Mouse (Mus musculus) limb, embryonic 13.5 days (tissue): Measurements from ENCODE around the gene Tmem115. TPM values are rescaled to one million over a fixed set of nuclear protein-coding genes. Genes with fewer than 3 reads are reported as not detected.

ENCODE experiments used
- ATAC-seq: fragments of 200-750 bp; cut with Nextera tagmentation; 2 replicates; pipeline ENCODE4 v1.8.0; 2017; ENCODE audit warnings: low read depth, moderate number of reproducible peaks, moderate TSS enrichment; ENCODE audit not compliant: low FRiP score
- H3K27ac ChIP-seq: fragments of 300-500 bp; sonication (generic); 2 replicates; pipeline ENCODE4 v1.5.1; 2015; ENCODE audit warnings: inconsistent platforms, mild to moderate bottlenecking, moderate library complexity
- H3K27me3 ChIP-seq: fragments of 300-500 bp; sonication (generic); 2 replicates; pipeline ENCODE4 v1.6.1; 2015; ENCODE audit warnings: mild to moderate bottlenecking, inconsistent platforms
- H3K36me3 ChIP-seq: fragments of 300-500 bp; sonication (generic); 2 replicates; pipeline ENCODE4 v1.6.1; 2015; ENCODE audit warnings: inconsistent platforms, mild to moderate bottlenecking, moderate library complexity
- H3K4me1 ChIP-seq: fragments of 300-500 bp; sonication (generic); 2 replicates; pipeline ENCODE4 v1.6.1; 2015; ENCODE audit warnings: inconsistent platforms
- H3K4me2 ChIP-seq: fragments of 300-500 bp; sonication (generic); replicated peaks from 2 replicates; pipeline ENCODE4 v1.6.1; 2015; ENCODE audit warnings: inconsistent platforms, mild to moderate bottlenecking, moderate library complexity
- H3K4me3 ChIP-seq: fragments of 300-500 bp; sonication (generic); 2 replicates; pipeline ENCODE4 v1.5.1; 2015; ENCODE audit warnings: moderate library complexity, mild to moderate bottlenecking, inconsistent platforms
- H3K9ac ChIP-seq: fragments of 300-500 bp; sonication (generic); 2 replicates; pipeline ENCODE4 v1.6.1; 2015; ENCODE audit warnings: mild to moderate bottlenecking, inconsistent platforms
- H3K9me3 ChIP-seq: fragments of 300-500 bp; sonication (generic); 2 replicates; pipeline ENCODE4 v1.6.1; 2016; ENCODE audit warnings: inconsistent platforms
- WGBS: fragments of 180-500 bp; shearing (Covaris S2); methylation state at CpG from one replicate; pipeline ENCODE4 v1.1.7; 2015; 5-methylcytosine and 5-hydroxymethylcytosine counted together
- polyA plus RNA-seq: library from polyadenylated mRNA; unstranded; fragments of >200 nt; fragmentation: Nextera tagmentation; extraction: Ambion mirVana; gene quantifications from 2 replicates; pipeline ENCODE4 v1.2.1, GENCODE M21; 2015

The Tmem115 gene
- polyA plus RNA-seq, result 46.9 and 47.8 TPM in 2 replicates

DNA sequence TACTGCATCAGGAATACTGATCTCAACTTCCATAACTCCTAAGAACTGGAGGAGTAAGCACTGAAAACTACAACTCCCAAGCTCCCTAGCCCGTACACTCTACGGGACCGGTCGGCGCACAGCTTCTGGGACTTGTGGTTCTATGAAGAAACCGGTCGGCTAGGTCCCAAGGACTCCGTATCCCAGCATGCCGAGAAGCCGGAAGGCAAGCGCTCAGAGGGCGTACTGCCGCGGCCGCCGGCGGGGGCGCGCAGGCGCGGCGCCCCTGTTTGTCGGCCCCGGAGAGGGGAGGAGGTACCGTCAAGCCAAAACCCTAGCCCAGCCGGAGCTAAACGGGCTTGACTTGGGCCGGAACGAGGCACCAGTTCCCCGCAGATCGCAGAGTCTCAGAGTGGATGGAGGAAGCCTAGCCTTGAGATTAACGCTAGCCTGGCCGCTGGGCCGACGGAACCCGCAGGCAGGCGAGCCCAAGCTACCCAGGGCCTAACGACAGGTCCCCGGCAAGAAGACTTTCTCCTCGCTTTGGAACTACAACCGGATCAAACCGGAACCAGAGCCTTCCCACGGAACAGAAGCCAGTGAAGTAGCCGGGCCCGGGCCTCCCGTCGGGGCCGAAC, at the start of gene Tmem115:
Gene Tmem115, plus strand, starts transcription at position 155 of the 617 bp plus-strand sequence.
- Histone ChIP-seq H3K9me3 (no peaks in the 10 kb centered on the region), H3K36me3 (peaks cover 25% of the 10 kb centered on the region), H3K27ac (peak within 1 kb of the TSS; percentile 75), H3K4me3 (peak within 1 kb of the TSS; percentile 94), H3K9ac (peak within 1 kb of the TSS; percentile 94), H3K4me1 (peaks cover 29% of the 10 kb centered on the region), H3K27me3 (peaks cover 4% of the 10 kb centered on the region), H3K4me2 (peak within 1 kb of the TSS; percentile 99)
- peak; percentile 99 for ATAC-seq
- WGBS, result under 1% methylated on average over 48 of the region's 48 CpGs

DNA sequence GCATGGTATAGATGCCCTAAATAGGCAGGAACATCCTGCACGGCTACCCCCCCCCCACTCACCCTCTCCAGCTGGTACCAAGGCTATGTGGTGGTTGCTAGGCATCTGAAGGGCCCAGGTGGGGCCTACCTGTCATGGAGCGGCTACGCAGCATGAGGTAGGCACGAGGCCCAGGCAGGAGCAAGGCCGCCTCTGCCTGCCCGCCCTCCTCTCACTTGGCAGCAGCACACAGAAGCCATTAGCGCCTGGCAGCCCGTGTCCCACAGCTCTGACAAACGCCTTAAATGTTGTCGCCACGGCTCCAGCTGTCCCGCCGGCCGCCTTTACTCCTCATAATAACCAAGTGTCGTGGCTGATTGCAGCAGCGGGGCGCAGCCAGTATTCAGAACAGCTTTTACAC, 49.4 kb upstream of the Tmem115 start:
- H3K36me3 ChIP-seq, result no peaks in the 10 kb centered on the region
- no peak overlapping the region for H3K27ac ChIP-seq
- H3K4me1 ChIP-seq, result peaks cover 38% of the 10 kb centered on the region
- WGBS, result 69% methylated on average over 17 of the region's 17 CpGs
- no peak overlapping the region for H3K9ac ChIP-seq
- H3K27me3 ChIP-seq, result peaks cover 29% of the 10 kb centered on the region
- 0 out of 2 replicates have a peak, but pooled peaks have one; percentile 21 for ATAC-seq
- H3K4me2 ChIP-seq, result no peak overlapping the region
- H3K4me3 ChIP-seq, result no peak overlapping the region
- no peaks in the 10 kb centered on the region for H3K9me3 ChIP-seq

DNA sequence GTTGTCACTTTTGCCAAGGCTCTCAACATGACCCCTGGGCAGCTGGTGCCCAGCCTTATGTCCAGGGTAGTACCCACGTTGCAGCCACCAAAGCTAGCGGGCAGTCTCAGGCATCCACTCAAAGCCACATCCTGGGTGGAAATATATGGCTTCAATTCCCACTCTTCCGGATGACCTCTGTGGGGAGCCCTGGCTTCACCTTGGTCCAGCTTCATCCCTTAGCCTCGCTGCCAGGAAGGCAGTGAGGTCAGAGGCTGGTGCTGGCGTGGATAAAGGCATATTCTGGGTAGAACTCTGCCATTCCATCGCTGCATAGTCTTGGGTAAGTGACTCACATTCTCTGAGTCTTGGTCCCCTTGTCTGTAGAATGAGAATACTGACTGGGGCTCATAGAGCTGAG, 49.0 kb upstream of the Tmem115 start:
- H3K4me2 ChIP-seq, result no peak overlapping the region
- peaks cover 30% of the 10 kb centered on the region for H3K27me3 ChIP-seq
- H3K9ac ChIP-seq, result no peak overlapping the region
- WGBS, result 83% methylated on average over 6 of the region's 6 CpGs
- peaks cover 33% of the 10 kb centered on the region for H3K4me1 ChIP-seq
- no peak for ATAC-seq
- H3K27ac ChIP-seq, result no peak overlapping the region
- no peaks in the 10 kb centered on the region for H3K36me3 ChIP-seq
- H3K9me3 ChIP-seq, result no peaks in the 10 kb centered on the region
- H3K4me3 ChIP-seq, result no peak overlapping the region

DNA sequence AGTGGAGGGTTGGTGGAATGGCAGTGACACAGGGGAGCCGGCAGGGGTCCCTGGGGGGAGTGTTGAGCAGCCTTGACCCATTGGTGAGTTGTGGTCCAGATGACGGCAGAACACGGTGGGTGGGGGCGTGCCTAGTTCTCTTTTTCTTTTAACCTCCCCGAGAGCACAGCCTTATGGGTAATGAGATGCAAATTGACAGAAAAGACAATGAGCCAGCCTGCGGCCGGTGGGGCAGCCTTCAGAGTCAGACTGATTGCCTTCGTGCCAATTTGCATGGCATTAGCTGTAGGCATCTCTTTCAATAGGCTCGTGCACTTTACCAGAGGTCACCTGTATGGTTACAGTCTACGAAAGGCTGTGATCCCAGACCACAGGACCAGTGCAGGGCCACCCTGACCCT, 47.7 kb upstream of the Tmem115 start:
- Histone ChIP-seq H3K27me3 (peaks cover 27% of the 10 kb centered on the region; the same call in 1 of the 2 replicates), H3K4me2 (no peak overlapping the region), H3K36me3 (no peaks in the 10 kb centered on the region), H3K9me3 (no peaks in the 10 kb centered on the region), H3K4me3 (no peak overlapping the region), H3K9ac (no peak overlapping the region), H3K27ac (no peak overlapping the region), H3K4me1 (peaks cover 30% of the 10 kb centered on the region)
- WGBS, result 70% methylated on average over 10 of the region's 10 CpGs
- ATAC-seq, result no peak

DNA sequence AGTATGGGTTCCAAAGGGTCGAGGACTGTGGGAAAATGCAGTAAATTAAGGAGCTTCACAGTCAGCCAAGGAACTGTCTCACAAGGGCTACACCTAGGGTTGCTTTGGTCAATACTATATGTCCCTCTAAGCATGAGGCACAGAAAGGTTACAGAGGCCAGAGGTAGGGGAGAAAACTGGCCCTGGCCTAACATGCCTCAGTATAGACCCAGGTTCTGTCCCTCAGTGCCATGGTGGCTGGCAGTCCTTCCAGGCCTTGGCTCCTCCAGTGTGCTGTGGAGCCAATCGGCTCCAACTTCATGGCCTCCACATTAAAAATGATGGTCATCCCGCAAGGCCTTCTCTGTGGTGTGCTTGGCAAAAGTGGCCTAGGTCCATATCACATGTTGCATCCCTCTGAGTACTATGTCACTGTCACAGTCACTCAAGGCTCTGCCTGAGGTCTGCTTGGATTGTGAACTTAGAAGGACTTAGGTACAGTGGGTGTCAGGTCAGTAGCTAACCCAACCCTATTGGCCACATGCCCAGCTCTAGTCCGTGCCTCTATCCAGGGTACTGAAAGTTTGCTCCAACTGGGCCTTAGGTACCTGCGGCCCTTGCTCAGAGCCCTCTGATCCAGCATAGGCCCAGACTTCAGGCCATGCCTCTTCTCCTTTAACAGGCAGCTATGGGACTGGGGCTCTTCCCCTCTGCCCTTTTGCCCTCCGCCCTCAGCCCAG, 47.1 kb upstream of the Tmem115 start:
- Histone ChIP-seq H3K36me3 (no peaks in the 10 kb centered on the region), H3K4me1 (peaks cover 24% of the 10 kb centered on the region), H3K27me3 (peaks cover 27% of the 10 kb centered on the region; the same call in 1 of the 2 replicates), H3K9me3 (no peaks in the 10 kb centered on the region), H3K4me2 (no peak overlapping the region), H3K9ac (no peak overlapping the region), H3K27ac (no peak overlapping the region), H3K4me3 (no peak overlapping the region)
- no peak for ATAC-seq
- 57% methylated on average over 6 of the region's 6 CpGs for WGBS

DNA sequence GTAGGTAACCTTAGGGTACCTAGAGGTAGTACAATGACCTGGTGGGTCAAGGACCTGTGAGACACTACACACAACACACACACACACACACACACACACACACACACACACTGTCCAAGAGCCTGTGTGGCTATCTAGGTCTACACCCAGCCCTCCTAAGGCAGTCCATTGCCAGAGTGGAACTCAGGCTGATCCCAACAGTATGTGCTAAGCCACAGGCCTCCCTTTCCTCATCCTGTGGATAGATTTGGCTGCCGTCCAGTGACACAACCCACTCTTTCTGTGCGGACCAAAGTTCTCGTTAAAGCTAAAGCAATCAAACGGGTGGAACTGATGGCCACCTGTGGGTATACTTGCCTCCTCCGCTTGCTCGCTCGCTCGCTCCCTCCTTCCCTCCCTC, 43.6 kb upstream of the Tmem115 start:
- 22% methylated on average over 8 of the region's 8 CpGs for WGBS

DNA sequence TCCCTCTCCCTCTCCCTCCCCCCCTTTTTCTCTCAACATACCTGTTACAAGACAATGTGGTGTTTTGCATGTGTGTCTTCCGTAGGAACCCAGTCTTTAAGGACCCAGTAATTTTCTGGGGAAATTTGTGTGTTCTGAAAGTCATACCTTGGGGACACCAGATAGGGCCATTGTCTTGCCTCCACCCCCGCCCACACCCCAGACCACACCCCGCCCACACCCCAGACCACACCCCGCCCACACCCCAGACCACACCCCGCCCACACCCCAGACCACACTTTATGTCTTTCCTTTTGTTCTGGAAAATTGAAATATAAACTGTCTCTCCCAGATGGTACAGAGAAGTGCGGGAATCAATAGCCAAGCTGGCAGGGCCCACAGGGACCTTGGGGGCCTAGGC, 43.1 kb upstream of the Tmem115 start:
- Histone ChIP-seq H3K36me3 (no peaks in the 10 kb centered on the region), H3K9me3 (no peaks in the 10 kb centered on the region), H3K4me1 (peaks cover 13% of the 10 kb centered on the region), H3K27ac (no peak overlapping the region), H3K9ac (no peak overlapping the region), H3K27me3 (peaks cover 13% of the 10 kb centered on the region; the same call in 1 of the 2 replicates), H3K4me3 (no peak overlapping the region), H3K4me2 (no peak overlapping the region)
- 56% methylated on average over 6 of the region's 6 CpGs for WGBS
- no peak for ATAC-seq

More for the DNA sequence above, 43.6 kb upstream of the Tmem115 start:
- Histone ChIP-seq H3K36me3 (no peaks in the 10 kb centered on the region), H3K9me3 (no peaks in the 10 kb centered on the region), H3K9ac (no peak overlapping the region), H3K4me1 (peaks cover 13% of the 10 kb centered on the region), H3K27ac (no peak overlapping the region), H3K27me3 (peaks cover 18% of the 10 kb centered on the region; the same call in 1 of the 2 replicates), H3K4me3 (no peak overlapping the region), H3K4me2 (no peak overlapping the region)
- peak; percentile 56; the same call in 1 of the 2 replicates for ATAC-seq

DNA sequence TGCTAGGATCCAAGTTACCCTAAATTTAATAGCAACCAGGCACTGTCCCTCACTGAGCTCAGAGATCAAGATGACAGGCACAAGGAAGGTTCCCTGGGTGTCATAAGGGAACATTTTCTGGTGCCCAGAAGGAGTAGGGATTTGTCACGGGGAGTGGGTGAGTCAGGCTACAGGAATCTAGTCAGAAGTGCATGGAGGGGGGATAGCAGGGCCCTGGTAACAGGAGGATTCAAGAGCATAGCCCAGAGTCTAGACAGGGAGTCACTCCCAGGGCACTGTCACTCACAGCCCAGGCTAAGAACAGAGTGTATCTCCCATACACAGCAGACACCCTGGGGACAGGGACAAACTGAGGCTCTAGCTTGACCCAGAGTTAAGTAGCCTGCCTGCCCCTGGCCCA, 40.2 kb upstream of the Tmem115 start:
- H3K27me3 ChIP-seq, result peaks cover 17% of the 10 kb centered on the region
- H3K9ac ChIP-seq, result no peak overlapping the region
- no peak overlapping the region for H3K4me3 ChIP-seq
- no peak for ATAC-seq
- peaks cover 13% of the 10 kb centered on the region for H3K4me1 ChIP-seq
- WGBS, result 29% methylated on average over 1 of the region's 1 CpGs
- H3K36me3 ChIP-seq, result no peaks in the 10 kb centered on the region
- H3K9me3 ChIP-seq, result no peaks in the 10 kb centered on the region
- no peak overlapping the region for H3K27ac ChIP-seq
- H3K4me2 ChIP-seq, result no peak overlapping the region

DNA sequence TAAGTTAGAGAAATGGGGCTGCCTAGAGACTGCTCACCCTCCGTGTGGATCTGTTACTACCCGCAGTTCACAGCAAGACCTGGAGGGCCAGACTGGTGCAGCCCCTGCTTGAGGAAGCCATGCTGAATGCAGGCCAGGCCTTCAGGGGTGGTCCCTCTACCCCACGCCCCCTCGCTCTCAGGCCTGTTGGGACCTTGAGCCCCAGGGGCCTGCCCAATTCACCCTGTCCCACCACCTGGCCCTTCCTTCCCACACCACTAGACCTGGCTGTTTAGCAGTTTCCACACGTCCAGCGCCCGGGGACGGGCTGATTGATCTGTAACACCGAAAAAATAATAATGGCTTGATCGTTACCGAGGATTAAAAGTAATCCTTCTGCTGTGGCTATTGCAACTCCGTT, 39.5 kb upstream of the Tmem115 start:
- no peak for ATAC-seq
- Histone ChIP-seq H3K27me3 (peaks cover 17% of the 10 kb centered on the region), H3K9me3 (no peaks in the 10 kb centered on the region), H3K9ac (no peak overlapping the region), H3K4me3 (no peak overlapping the region), H3K4me1 (peaks cover 13% of the 10 kb centered on the region), H3K4me2 (no peak overlapping the region), H3K36me3 (no peaks in the 10 kb centered on the region), H3K27ac (no peak overlapping the region)
- 56% methylated on average over 12 of the region's 12 CpGs for WGBS

DNA sequence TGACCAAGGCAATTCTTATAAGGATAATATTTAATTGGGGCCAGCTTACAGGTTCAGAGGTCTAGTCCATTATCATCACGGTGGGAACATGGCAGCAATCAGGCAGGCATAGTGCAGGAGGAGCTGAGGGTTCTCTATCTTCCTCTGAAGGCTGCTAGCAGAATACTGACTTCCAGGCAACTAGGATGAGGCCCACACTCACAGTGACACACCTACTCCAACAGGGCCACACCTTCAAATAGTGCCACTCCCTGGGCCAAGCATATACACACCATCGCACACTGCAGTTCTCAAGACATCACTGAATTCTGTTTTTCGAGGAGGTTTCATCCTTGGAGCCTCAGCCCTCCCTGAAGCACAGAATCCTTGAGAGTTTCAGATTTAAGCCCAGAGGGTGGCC, 37.4 kb upstream of the Tmem115 start:
- no peaks in the 10 kb centered on the region for H3K36me3 ChIP-seq
- no peak for ATAC-seq
- 0 out of 2 replicates have a peak, but pooled peaks cover 3% of the 10 kb centered on the region for H3K4me1 ChIP-seq
- no peak overlapping the region for H3K9ac ChIP-seq
- no peak overlapping the region for H3K4me3 ChIP-seq
- peaks cover 19% of the 10 kb centered on the region for H3K27me3 ChIP-seq
- no peak overlapping the region for H3K27ac ChIP-seq
- no peaks in the 10 kb centered on the region for H3K9me3 ChIP-seq
- no peak overlapping the region for H3K4me2 ChIP-seq
- WGBS, result 77% methylated on average over 3 of the region's 3 CpGs

DNA sequence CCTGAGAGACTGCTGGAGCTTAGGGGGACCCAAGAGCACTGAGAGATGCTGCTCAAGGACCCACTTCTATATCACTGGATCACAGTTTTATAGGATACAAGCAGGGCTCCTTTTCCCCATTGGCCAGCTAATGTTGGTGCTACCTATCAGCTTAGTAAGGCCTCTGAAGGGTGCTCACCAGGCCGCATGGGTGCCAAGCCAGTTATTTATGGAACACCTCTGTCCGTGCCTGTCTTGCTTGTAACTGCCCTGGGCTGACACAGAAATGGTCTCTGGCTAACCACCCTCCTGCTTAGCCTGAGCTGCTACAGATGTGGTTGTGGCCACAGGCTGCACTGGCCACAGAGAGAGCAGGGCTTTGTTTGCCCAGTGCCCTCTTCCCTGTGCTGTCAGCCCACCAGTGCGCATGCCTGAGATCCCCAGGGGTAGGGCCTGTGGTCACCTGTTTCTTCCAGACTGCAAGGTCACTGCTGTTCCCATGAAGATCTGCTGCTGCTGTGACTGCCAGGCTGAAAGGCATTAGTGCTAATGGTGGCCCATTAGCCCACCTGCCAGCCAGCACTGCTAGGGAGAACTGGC, 32.9 kb upstream of the Tmem115 start:
- Histone ChIP-seq H3K4me3 (no peak overlapping the region), H3K9me3 (no peaks in the 10 kb centered on the region), H3K27ac (no peak overlapping the region), H3K36me3 (no peaks in the 10 kb centered on the region), H3K9ac (no peak overlapping the region), H3K4me2 (no peak overlapping the region), H3K27me3 (peaks cover 37% of the 10 kb centered on the region), H3K4me1 (peaks cover 9% of the 10 kb centered on the region; the same call in 1 of the 2 replicates)
- no peak for ATAC-seq
- WGBS, result 83% methylated on average over 3 of the region's 3 CpGs

DNA sequence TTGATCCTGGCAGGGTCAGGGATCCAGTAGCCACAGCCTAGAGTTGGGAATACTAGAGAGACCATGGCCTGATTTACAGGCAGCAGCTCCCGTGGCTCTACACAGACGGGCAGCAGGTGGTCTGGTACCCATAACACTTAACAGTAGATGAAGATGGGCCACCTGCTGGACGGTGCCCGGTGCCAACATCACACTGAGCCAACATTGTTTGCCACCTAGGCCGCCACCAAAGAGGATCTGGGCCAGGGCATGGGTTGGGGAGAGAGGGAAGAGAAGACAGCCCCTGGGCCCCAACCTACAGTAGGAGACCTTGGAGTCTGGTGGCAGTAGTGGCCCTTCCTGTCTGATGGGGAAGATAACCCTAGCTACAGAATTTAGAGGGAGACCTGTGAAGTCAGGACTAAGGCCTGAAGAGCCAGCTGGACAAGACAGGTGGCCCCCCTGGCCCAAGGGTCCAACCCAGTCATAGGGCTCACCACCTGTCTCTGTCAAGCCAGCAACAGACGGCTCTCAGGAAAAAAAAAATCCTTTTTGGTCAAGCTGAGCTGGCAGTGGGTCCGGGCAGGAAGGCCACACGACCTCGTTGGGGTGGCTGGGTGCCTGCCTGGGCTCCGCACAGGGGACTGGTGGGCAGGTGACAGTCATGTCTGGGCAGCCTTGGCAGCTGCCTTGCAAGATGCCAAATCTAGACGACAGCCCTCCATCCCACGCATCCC, 31.5 kb upstream of the Tmem115 start:
- Histone ChIP-seq H3K4me2 (no peak overlapping the region), H3K4me1 (peaks cover 9% of the 10 kb centered on the region; the same call in 1 of the 2 replicates), H3K9me3 (no peaks in the 10 kb centered on the region), H3K36me3 (no peaks in the 10 kb centered on the region), H3K9ac (no peak overlapping the region), H3K27me3 (peaks cover 52% of the 10 kb centered on the region), H3K27ac (no peak overlapping the region), H3K4me3 (no peak overlapping the region)
- no peak for ATAC-seq
- WGBS, result 84% methylated on average over 12 of the region's 12 CpGs
